Mouse (Mus musculus) C2C12 (cell line): ENCODE measurements around the gene Psmc1. TPM values are rescaled to one million over a fixed set of nuclear protein-coding genes. Genes with fewer than 3 reads are reported as not detected.
A peak's percentile ranks its signal among the peaks of the same experiment; 100 is the strongest.

Experiments
- H3K27me3 ChIP-seq: one replicate; pipeline ENCODE4 v1.6.1; 2011; ENCODE audit not compliant: control insufficient read depth, insufficient read depth, insufficient read length
- H3K36me3 ChIP-seq: one replicate; pipeline ENCODE4 v1.6.1; 2011; ENCODE audit not compliant: control insufficient read depth, insufficient read depth
- H3K4me3 ChIP-seq: one replicate; pipeline ENCODE4 v1.5.1; 2011; ENCODE audit warnings: mild to moderate bottlenecking, control low read depth; ENCODE audit not compliant: poor library complexity, insufficient read depth, severe bottlenecking
- H3K79me2 ChIP-seq: one replicate; pipeline ENCODE4 v1.6.1; 2011; ENCODE audit not compliant: control insufficient read depth, insufficient read depth
- H3K79me3 ChIP-seq: one replicate; pipeline ENCODE4 v1.6.1; 2011; ENCODE audit warnings: low read depth, control low read depth
- H3ac ChIP-seq: one replicate; pipeline ENCODE3; 2011; ENCODE audit warnings: low read depth; ENCODE audit not compliant: control insufficient read depth, insufficient read length
- CEBPB ChIP-seq: IDR thresholded peaks from one replicate; pipeline ENCODE4 v1.6.1; 2011; ENCODE audit warnings: low read depth, mild to moderate bottlenecking, control low read depth, moderate library complexity
- CTCF ChIP-seq: IDR thresholded peaks from one replicate; pipeline ENCODE4 v1.5.1; 2011; ENCODE audit not compliant: control insufficient read depth, insufficient read depth, insufficient read length
- FOSL1 ChIP-seq: IDR thresholded peaks from one replicate; pipeline ENCODE4 v1.8.0; 2011; ENCODE audit warnings: mild to moderate bottlenecking, low read length; ENCODE audit not compliant: poor library complexity, insufficient read depth, severe bottlenecking
- MAX ChIP-seq: IDR thresholded peaks from one replicate; pipeline ENCODE4 v1.6.1; 2011; ENCODE audit warnings: mild to moderate bottlenecking, control low read depth
- MYOD1 ChIP-seq: IDR thresholded peaks from one replicate; pipeline ENCODE4 v1.6.1; 2011; ENCODE audit warnings: low read depth; ENCODE audit not compliant: control insufficient read depth, insufficient read length
- MYOG ChIP-seq: IDR thresholded peaks from one replicate; pipeline ENCODE4 v1.6.1; 2011; ENCODE audit not compliant: control insufficient read depth, insufficient read length; ENCODE audit errors: extremely low read depth
- USF1 ChIP-seq: IDR thresholded peaks from one replicate; pipeline ENCODE4 v1.6.1; 2011; ENCODE audit warnings: low read depth, mild to moderate bottlenecking, control low read depth, moderate library complexity
- polyA plus RNA-seq: library from polyadenylated mRNA; unstranded; fragments of >200 nt; fragmentation: generic; extraction: Trizol; gene quantifications from one replicate; pipeline ENCODE4 v1.2.1, GENCODE M21; 2012; ENCODE audit warnings: missing spikeins

The Psmc1 gene
- polyA plus RNA-seq, 1 experiment: 192 TPM

DNA sequence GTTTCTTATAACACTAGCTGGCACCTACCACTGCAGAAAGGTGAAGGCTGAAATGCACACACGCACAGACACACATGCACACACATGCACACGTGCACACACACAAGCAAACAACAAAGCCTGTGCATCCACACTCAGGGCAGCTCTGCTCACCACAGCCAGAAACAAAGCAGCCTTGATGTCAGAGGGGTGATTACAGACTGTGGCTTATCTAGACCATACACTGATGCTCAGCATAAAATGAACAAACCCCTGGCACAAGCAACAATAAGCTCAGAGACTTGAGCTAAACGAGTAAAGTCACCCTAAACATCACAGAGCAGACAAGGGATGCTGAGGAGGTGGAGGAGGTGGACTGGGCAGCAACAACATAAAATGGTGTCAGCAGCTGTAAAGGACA lies 25.2 kb downstream of the Psmc1 start:
- Histone ChIP-seq H3K36me3 (peaks cover 56% of the 10 kb centered on the region), H3ac (no peak overlapping the region), H3K4me3 (no peak overlapping the region), H3K27me3 (no peaks in the 10 kb centered on the region), H3K79me3 (no peaks in the 10 kb centered on the region), H3K79me2 (no peaks in the 10 kb centered on the region)
- TF ChIP-seq MYOG (no peak), CEBPB (no peak), MYOD1 (no peak), USF1 (no peak), FOSL1 (no peak), CTCF (no peak), MAX (no peak)

DNA sequence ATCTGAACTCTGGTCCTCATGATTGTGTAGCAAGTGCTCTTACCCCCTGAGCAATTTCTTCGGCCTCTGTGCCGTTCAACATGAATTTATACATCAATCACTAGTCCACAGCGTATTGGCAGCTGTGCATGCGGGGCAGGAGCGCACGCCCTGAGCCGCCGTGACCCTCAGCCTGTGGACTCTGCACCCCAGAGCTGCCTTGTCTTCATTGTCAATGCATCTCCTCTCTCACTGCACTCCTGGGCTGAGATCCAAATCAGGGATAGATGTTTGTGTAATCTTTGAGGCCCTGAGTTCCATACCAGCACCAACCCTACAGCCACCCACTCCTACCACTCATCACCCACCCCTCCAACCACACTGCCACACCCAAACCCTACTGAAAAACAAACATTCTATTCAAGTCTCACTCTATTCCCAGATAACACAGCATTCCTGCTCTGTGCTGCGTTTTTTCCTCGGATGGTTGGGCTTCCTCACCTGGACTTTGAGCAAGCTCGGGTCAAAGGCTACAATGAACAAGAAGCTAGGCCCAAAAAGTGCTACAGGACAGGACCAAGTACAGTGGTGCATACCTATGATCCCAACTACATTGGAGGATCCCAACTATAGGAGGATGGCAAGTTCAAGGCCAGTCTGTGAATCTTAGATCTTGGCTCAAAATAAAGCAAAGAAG lies 33.0 kb downstream of the Psmc1 start:
- Histone ChIP-seq H3K79me3 (no peaks in the 10 kb centered on the region), H3K4me3 (no peak overlapping the region), H3ac (no peak overlapping the region), H3K36me3 (peaks cover 67% of the 10 kb centered on the region), H3K27me3 (no peaks in the 10 kb centered on the region), H3K79me2 (no peaks in the 10 kb centered on the region)
- TF ChIP-seq CEBPB (no peak), MYOD1 (no peak), MAX (no peak), FOSL1 (no peak), CTCF (no peak), USF1 (no peak), MYOG (no peak)

DNA sequence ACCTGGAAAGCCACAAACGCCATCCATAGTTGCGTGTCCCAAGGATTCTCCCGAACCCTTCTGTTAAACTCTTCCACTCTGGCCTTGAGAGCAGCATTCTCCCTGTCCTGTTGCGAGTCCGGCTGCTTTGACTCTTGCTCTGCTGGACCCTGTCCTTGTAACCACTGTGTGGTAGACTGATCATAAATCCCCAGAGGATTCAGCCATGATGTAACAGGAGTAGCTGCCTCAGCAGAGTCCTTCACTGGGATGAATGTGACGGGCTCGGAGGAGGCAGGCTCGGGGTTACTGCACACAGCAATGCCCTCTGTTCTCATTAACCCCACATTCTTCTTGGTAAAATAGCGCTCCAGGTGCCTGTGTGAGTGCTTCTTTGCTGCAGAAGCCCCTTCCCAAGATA lies 33.8 kb downstream of the Psmc1 start:
- Histone ChIP-seq H3K27me3 (no peaks in the 10 kb centered on the region), H3K4me3 (no peak overlapping the region), H3K79me3 (no peaks in the 10 kb centered on the region), H3ac (no peak overlapping the region), H3K36me3 (peaks cover 63% of the 10 kb centered on the region), H3K79me2 (no peaks in the 10 kb centered on the region)
- TF ChIP-seq CTCF (no peak), MAX (no peak), CEBPB (no peak), USF1 (no peak), MYOG (no peak), MYOD1 (no peak), FOSL1 (no peak)

DNA sequence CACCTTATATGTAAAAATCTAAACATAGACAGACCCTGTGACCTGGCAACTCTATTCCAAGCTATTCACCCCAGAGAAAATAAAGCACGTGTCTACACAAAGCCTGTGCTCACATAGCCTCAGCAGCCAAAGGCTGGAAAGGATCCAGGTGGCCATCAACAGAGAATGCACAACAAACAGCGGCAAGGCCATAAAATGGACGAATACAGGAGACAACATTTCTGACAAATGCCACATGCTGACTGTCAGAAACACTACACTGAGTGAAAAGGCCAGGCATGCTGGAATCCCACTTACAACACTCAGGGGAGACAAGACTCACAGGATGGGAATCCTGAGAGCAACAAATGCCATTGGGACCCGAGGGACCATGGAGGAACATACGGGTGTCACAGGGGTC lies 34.3 kb downstream of the Psmc1 start:
- no peak overlapping the region for H3ac ChIP-seq
- no peak overlapping the region for H3K4me3 ChIP-seq
- TF ChIP-seq FOSL1 (no peak), CEBPB (no peak), MYOG (no peak), MAX (no peak), MYOD1 (no peak), CTCF (no peak), USF1 (no peak)
- no peaks in the 10 kb centered on the region for H3K79me2 ChIP-seq
- peaks cover 63% of the 10 kb centered on the region for H3K36me3 ChIP-seq
- no peaks in the 10 kb centered on the region for H3K27me3 ChIP-seq
- no peaks in the 10 kb centered on the region for H3K79me3 ChIP-seq

DNA sequence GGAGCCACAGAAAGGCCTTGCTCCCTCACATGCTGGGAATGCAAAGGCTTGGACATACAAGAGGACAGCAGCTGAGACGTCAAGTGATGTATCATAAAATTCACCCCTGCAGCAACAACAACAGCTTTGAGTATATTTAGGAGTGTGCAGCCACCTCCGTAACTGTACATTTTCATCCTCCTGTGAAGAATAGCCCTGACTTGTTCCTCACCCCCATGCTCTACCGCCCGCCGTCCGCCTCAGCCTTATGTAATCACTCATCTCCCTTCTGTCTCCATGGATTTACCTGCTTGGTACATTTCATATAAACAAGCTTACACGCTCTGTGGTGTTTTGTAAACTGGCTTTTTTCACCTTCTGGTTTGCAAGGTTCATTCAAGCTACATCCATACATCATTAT lies 42.5 kb downstream of the Psmc1 start:
- TF ChIP-seq CTCF: no peak
- no peak for TF ChIP-seq MYOD1
- TF ChIP-seq CEBPB: no peak
- no peak for TF ChIP-seq MYOG
- TF ChIP-seq FOSL1: no peak
- TF ChIP-seq MAX: no peak
- TF ChIP-seq USF1: no peak
- no peak overlapping the region for H3K4me3 ChIP-seq
- no peaks in the 10 kb centered on the region for H3K27me3 ChIP-seq
- peaks cover 27% of the 10 kb centered on the region for H3K79me2 ChIP-seq
- peaks cover 12% of the 10 kb centered on the region for H3K79me3 ChIP-seq
- peaks cover 33% of the 10 kb centered on the region for H3K36me3 ChIP-seq
- no peak overlapping the region for H3ac ChIP-seq

DNA sequence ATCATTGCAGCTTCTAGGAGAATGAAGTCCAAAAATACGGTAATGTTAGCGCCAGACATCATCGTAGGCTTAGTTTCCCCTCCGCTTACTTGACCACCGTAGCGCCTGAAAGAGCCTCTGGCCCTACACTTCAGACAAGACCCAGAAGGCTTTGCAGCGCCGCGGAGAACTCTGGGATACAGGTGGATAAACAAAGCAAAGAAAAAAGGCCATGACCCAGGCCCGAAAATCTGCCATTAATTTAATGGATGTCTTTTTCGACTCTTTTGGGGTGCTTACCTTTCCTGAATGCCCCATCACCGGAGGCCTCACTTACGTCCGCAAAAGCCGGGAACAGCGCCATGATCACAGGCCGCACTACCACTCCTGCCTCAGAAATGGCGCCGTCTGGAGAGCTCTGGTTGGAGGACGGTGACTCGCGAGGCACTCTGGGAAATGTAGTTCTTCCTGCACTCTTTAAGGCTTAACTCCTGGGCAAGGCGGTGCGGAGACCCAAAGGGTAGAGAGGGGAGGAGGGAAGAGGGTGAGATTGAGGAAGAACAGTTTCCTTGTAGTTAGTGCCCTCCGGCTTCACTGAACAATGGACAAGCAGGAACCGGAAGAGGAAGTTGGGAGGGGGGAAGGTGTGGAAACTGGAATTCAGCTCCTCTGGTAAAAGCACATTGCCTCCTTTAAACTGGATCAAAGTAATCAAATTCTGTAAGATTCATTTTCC lies 49.5 kb downstream of the Psmc1 start, which contains the start of gene Nrde2:
Gene Nrde2 (minus strand): TSS at position 393 of the 715 bp plus-strand sequence.
- Histone ChIP-seq H3K36me3 (peaks cover 7% of the 10 kb centered on the region), H3K79me2 (peaks cover 34% of the 10 kb centered on the region), H3K79me3 (peaks cover 16% of the 10 kb centered on the region), H3K4me3 (peak within 1 kb of the TSS; percentile 43), H3K27me3 (no peaks in the 10 kb centered on the region), H3ac (peak within 1 kb of the TSS; percentile 35)
- TF ChIP-seq CTCF (no peak), USF1 (no peak), MYOG (no peak), CEBPB (no peak), MYOD1 (no peak), FOSL1 (no peak), MAX (no peak)
